Mouse (Mus musculus) A20 (cell line): ENCODE data around the gene Mrpl42.

Experiments used
- DNase-seq: peaks from one replicate; pipeline ENCODE4 v3.0.0-alpha.2; 2011; ENCODE audit warnings: low read depth, low spot score

Gene Mrpl42

GRCm38 (mm10) chr10:95515293-95515931 lies 13.7 kb upstream of the Mrpl42 start:
- peak; percentile 68 for DNase-seq

- DNase-seq = peak; percentile 99
These were observed 13.0 kb upstream of the Mrpl42 start, which contains the start of gene Ube2n for GRCm38 (mm10) chr10:95514656-95515292. TSS of gene Ube2n (plus strand) at chr10:95515145.

- DNase-seq = peak; percentile 61
These were observed 12.2 kb upstream of the Mrpl42 start for GRCm38 (mm10) chr10:95513768-95514556.

GRCm38 (mm10) chr10:95512635-95513034 lies 10.9 kb upstream of the Mrpl42 start:
- DNase-seq = no peak

GRCm38 (mm10) chr10:95509263-95509662 lies 7.5 kb upstream of the Mrpl42 start:
- no peak for DNase-seq

- peak; percentile 75 for DNase-seq
These were observed 7.1 kb upstream of the Mrpl42 start for GRCm38 (mm10) chr10:95508793-95509192.

- no peak for DNase-seq
These were observed 6.4 kb upstream of the Mrpl42 start for GRCm38 (mm10) chr10:95508126-95508525.

GRCm38 (mm10) chr10:95504341-95504740 lies 2.6 kb upstream of the Mrpl42 start:
- DNase-seq = no peak

- no peak for DNase-seq
These were observed 1.9 kb upstream of the Mrpl42 start for GRCm38 (mm10) chr10:95503443-95504235.

- DNase-seq = no peak
These were observed 707 bp downstream of the Mrpl42 start for GRCm38 (mm10) chr10:95501033-95501432.

- no peak for DNase-seq
These were observed 7.5 kb downstream of the Mrpl42 start for GRCm38 (mm10) chr10:95494268-95494667.

- DNase-seq = peak; percentile 58
These were observed 12.1 kb downstream of the Mrpl42 start for GRCm38 (mm10) chr10:95489653-95490052.

GRCm38 (mm10) chr10:95477516-95477915 lies 24.2 kb downstream of the Mrpl42 start:
- no peak for DNase-seq

- peak; percentile 84 for DNase-seq
These were observed 25.8 kb downstream of the Mrpl42 start for GRCm38 (mm10) chr10:95475923-95476322.

GRCm38 (mm10) chr10:95471889-95472547 lies 29.7 kb downstream of the Mrpl42 start:
- peak; percentile 70 for DNase-seq

GRCm38 (mm10) chr10:95471186-95471585 lies 30.6 kb downstream of the Mrpl42 start:
- no peak for DNase-seq

GRCm38 (mm10) chr10:95468894-95469293 lies 32.8 kb downstream of the Mrpl42 start:
- DNase-seq = no peak

- DNase-seq = no peak
These were observed 36.2 kb downstream of the Mrpl42 start for GRCm38 (mm10) chr10:95465485-95465896.

GRCm38 (mm10) chr10:95464527-95464926 lies 37.2 kb downstream of the Mrpl42 start:
- no peak for DNase-seq

- no peak for DNase-seq
These were observed 39.5 kb downstream of the Mrpl42 start for GRCm38 (mm10) chr10:95462231-95462630.

GRCm38 (mm10) chr10:95461053-95461553 lies 40.6 kb downstream of the Mrpl42 start:
- no peak for DNase-seq
